Comparison of ENCODE assay signal across 8 mouse cellular contexts in the genomic region with DNA sequence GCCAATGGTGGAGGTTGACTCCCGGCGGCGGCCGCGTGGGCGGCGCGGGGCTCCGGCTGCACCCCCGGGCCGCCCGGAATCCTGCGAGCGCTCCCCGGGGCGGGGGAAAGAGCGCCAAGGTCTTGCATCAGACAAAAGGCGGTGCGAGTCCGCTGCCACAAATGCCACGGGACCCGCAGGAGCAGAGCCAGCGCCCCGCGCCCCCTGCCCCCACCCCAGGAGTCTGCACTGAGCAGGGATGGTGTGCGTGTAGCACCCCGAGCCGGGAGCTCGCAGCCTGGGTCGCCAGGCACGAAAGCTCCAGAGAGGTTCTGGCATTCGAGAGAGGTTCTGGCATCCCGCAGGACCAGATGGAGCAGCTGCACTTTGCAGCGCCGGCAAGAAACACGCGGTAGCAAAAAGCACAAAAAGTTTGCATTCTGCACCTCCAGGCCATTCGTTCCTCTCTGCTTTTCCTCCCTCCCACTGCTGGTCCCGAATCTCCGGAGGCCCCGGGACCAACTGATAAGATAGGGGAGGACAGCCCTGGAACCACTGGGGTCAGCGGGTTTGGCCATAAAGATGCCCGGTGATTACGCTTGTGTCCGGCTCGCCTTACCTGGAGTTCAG. TPM values are rescaled to one million over a fixed set of nuclear protein-coding genes. Genes with fewer than 3 reads are reported as not detected.
DNase-seq lines count a peak whose midpoint lies in the region; ATAC-seq and TF ChIP-seq lines count a peak whose summit lies in the region.

No protein-coding gene starts in this region.

- H3K4me2 ChIP-seq in lung, embryonic 15.5 days = peak overlapping the region; percentile 78

- H3K4me1 ChIP-seq in E14TG2a.4 (replicated peaks; ENCODE audit: low read depth, low read length) = peaks cover 18% of the 10 kb centered on the region
- peaks cover 24% of the 10 kb centered on the region for H3K4me1 ChIP-seq in lung, embryonic 15.5 days
- H3K4me1 ChIP-seq in olfactory bulb, adult 2 months (ENCODE audit: control insufficient read depth, insufficient read depth, low read length) = peaks cover 15% of the 10 kb centered on the region

- H3K27me3 ChIP-seq in E14TG2a.4 (ENCODE audit: insufficient read depth, low read length) = peaks cover 15% of the 10 kb centered on the region
- H3K27me3 ChIP-seq in lung, embryonic 15.5 days = no peaks in the 10 kb centered on the region

- peak; percentile 56; the same call in 1 of the 2 replicates for ATAC-seq in lung, embryonic 15.5 days (ENCODE audit: borderline replicate concordance, extremely low read depth, low FRiP score, low TSS enrichment)

- peaks cover 34% of the 10 kb centered on the region for H3K36me3 ChIP-seq in E14TG2a.4 (ENCODE audit: insufficient read depth, low read length)
- 0 out of 2 replicates have a peak, but pooled peaks cover under 1% of the 10 kb centered on the region for H3K36me3 ChIP-seq in lung, embryonic 15.5 days

- peak overlapping the region; percentile 83 for H3K4me3 ChIP-seq in E14TG2a.4 (replicated peaks; ENCODE audit: low read length)
- peak overlapping the region; percentile 48 for H3K4me3 ChIP-seq in lung, embryonic 15.5 days
- peak overlapping the region; percentile 30 for H3K4me3 ChIP-seq in olfactory bulb, adult 2 months (ENCODE audit: insufficient read depth, low read depth, low read length)

- intact Hi-C loops in heart, postnatal 10 days (cut with DNase I) = no loop called here

- no peak for TF ChIP-seq POLR2A in olfactory bulb, adult 2 months (IDR thresholded peaks at IDR 0.05; ENCODE audit: insufficient read depth, low read depth, low read length)

- WGBS in lung, embryonic 15.5 days = 4% methylated on average over 45 of the region's 46 CpGs
- WGBS in olfactory bulb, adult 2 months = 1% methylated on average over 46 of the region's 46 CpGs

- peak; percentile 60 to 72 for DNase-seq in adrenal gland, postnatal 36 days
- peak; percentile 18 for DNase-seq in fibroblast of lung, adult 2 months (ENCODE audit: low read depth)
- DNase-seq in heart, postnatal 10 days = peak; percentile 47 to 55
- DNase-seq in kidney, postnatal 4 days = peak; percentile 55 to 75
- peak; percentile 40 for DNase-seq in urinary bladder, adult 2 months (ENCODE audit: low spot score)

- H3K9me3 ChIP-seq in E14TG2a.4 (ENCODE audit: low read length) = peaks cover 21% of the 10 kb centered on the region
- no peaks in the 10 kb centered on the region for H3K9me3 ChIP-seq in lung, embryonic 15.5 days

- no peak for TF ChIP-seq CTCF in E14TG2a.4 (conservative IDR thresholded peaks at IDR 0.05; ENCODE audit: low read length)
- no peak for TF ChIP-seq CTCF in olfactory bulb, adult 2 months (IDR thresholded peaks at IDR 0.05; ENCODE audit: insufficient read depth, low read depth, low read length)

- H3K9ac ChIP-seq in lung, embryonic 15.5 days = peak overlapping the region; percentile 37

- peak overlapping the region; percentile 74 for H3K27ac ChIP-seq in lung, embryonic 15.5 days
- no peak overlapping the region for H3K27ac ChIP-seq in olfactory bulb, adult 2 months (ENCODE audit: insufficient read depth, low read depth, low read length)

RNA-seq across cellular contexts. Expression of gene Phgdh, which starts 0.6 kb away (rescaled TPM):
- total RNA-seq in adrenal gland, postnatal 36 days (2021) = 10 to 100 TPM; 14.7 to 16.0 TPM
- 1 to 10 TPM; 5.9 to 7.4 TPM for total RNA-seq in heart, postnatal 10 days (2021)
- 202 and 209 TPM in 2 replicates for polyA plus RNA-seq in lung, embryonic 15.5 days (2015; fragmentation: Nextera tagmentation; extraction: Ambion mirVana)
- not detected in 2 replicates for polyA plus RNA-seq in olfactory bulb, adult 2 months (2012; ENCODE audit: insufficient read depth, insufficient read length, low replicate concordance, missing spikeins)
- 14.2 and 15.8 TPM in 2 replicates for polyA plus RNA-seq in urinary bladder, adult 2 months (2012; rRNA removed)

RNA-seq across cellular contexts. Expression of gene Zfp697, which starts 43.1 kb away (rescaled TPM):
- 1 to 10 TPM; 5.1 to 5.8 TPM for total RNA-seq in adrenal gland, postnatal 36 days (2021)
- total RNA-seq in heart, postnatal 10 days (2021) = 1 to 10 TPM; 7.9 to 8.6 TPM
- polyA plus RNA-seq in lung, embryonic 15.5 days (2015; fragmentation: Nextera tagmentation; extraction: Ambion mirVana) = 7.9 and 8.0 TPM in 2 replicates
- not detected in 2 replicates for polyA plus RNA-seq in olfactory bulb, adult 2 months (2012; ENCODE audit: insufficient read depth, insufficient read length, low replicate concordance, missing spikeins)
- polyA plus RNA-seq in urinary bladder, adult 2 months (2012; rRNA removed) = 1.9 TPM in 2 replicates

RNA-seq across cellular contexts. Expression of gene Hmgcs2, which starts 59.0 kb away (rescaled TPM):
- total RNA-seq in adrenal gland, postnatal 36 days (2021) = 10 to 100 TPM in 1 of 2 experiments, 1 to 10 TPM in 1; 8.8 to 12.2 TPM
- 100 to 1,000 TPM; 183 to 241 TPM for total RNA-seq in heart, postnatal 10 days (2021)
- 4.2 and 4.4 TPM in 2 replicates for polyA plus RNA-seq in lung, embryonic 15.5 days (2015; fragmentation: Nextera tagmentation; extraction: Ambion mirVana)
- not detected in 2 replicates for polyA plus RNA-seq in olfactory bulb, adult 2 months (2012; ENCODE audit: insufficient read depth, insufficient read length, low replicate concordance, missing spikeins)
- polyA plus RNA-seq in urinary bladder, adult 2 months (2012; rRNA removed) = 55.3 and 70.4 TPM in 2 replicates

Comparison
In these comparisons a context has a peak if more than half of its experiments do, and no peak if none do; other contexts are left out.
1. H3K4me3 ChIP-seq: peak in every context shown above with its lines; median percentile 83 in E14TG2a.4; 48 in lung, embryonic 15.5 days; 30 in olfactory bulb, adult 2 months.
2. RNA of gene Phgdh, which starts 0.6 kb away (polyA plus RNA-seq): 202 to 209 TPM in lung, embryonic 15.5 days and 14.2 to 15.8 TPM in urinary bladder, adult 2 months; not detected in olfactory bulb, adult 2 months; every median in the first group is over 10 times any median in the second.
3. RNA of gene Hmgcs2, which starts 59.0 kb away (polyA plus RNA-seq): 55.3 to 70.4 TPM in urinary bladder, adult 2 months; 4.2 to 4.4 TPM in lung, embryonic 15.5 days and not detected in olfactory bulb, adult 2 months; every median in the first group is over 10 times any median in the second.
4. Peak in every context shown above with its lines, with median percentiles within 50 percentile points of each other: DNase-seq.